Mouse (Mus musculus): Measurements from ENCODE around the gene Plekhf1. TPM values are rescaled to one million over a fixed set of nuclear protein-coding genes. Genes with fewer than 3 reads are reported as not detected.
A peak's percentile ranks its signal among the peaks of the same experiment; 100 is the strongest.

The Plekhf1 gene
- polyA plus RNA-seq, 1 experiment = 2.7 TPM

GRCm38 (mm10) chr7:38199907-38200605 is 27.8 kb downstream of the Plekhf1 start:
- Histone ChIP-seq H3K4me3 (ENCODE audit: control insufficient read depth, low read depth, low read length) (no peak overlapping the region), H3K27ac (ENCODE audit: control insufficient read depth, insufficient read depth, low read depth, low read length) (no peak overlapping the region), H3K36me3 (ENCODE audit: control insufficient read depth, insufficient read depth, low read length) (no peaks in the 10 kb centered on the region), H3K4me1 (ENCODE audit: control insufficient read depth, insufficient read depth, low read length) (no peaks in the 10 kb centered on the region; the same call in 1 of the 2 replicates), H3K27me3 (ENCODE audit: control insufficient read depth, insufficient read depth, low read length) (no peaks in the 10 kb centered on the region)
- TF ChIP-seq POLR2A (IDR thresholded peaks at IDR 0.05; ENCODE audit: control insufficient read depth, low read depth, low read length) (no peak), CTCF (IDR thresholded peaks at IDR 0.05; ENCODE audit: control insufficient read depth, insufficient read depth, insufficient replicate concordance, low read depth, low read length) (no peak)

GRCm38 (mm10) chr7:38191571-38191970 is 36.2 kb downstream of the Plekhf1 start:
- H3K27me3 ChIP-seq (ENCODE audit: control insufficient read depth, insufficient read depth, low read length) = no peaks in the 10 kb centered on the region
- no peak overlapping the region for H3K4me3 ChIP-seq (ENCODE audit: control insufficient read depth, low read depth, low read length)
- no peaks in the 10 kb centered on the region for H3K36me3 ChIP-seq (ENCODE audit: control insufficient read depth, insufficient read depth, low read length)
- TF ChIP-seq CTCF (IDR thresholded peaks at IDR 0.05; ENCODE audit: control insufficient read depth, insufficient read depth, insufficient replicate concordance, low read depth, low read length) (peak; percentile 67; the same call in 1 of the 2 replicates), POLR2A (IDR thresholded peaks at IDR 0.05; ENCODE audit: control insufficient read depth, low read depth, low read length) (no peak)
- H3K4me1 ChIP-seq (ENCODE audit: control insufficient read depth, insufficient read depth, low read length) = peaks cover 2% of the 10 kb centered on the region
- no peak overlapping the region for H3K27ac ChIP-seq (ENCODE audit: control insufficient read depth, insufficient read depth, low read depth, low read length)

- H3K27ac ChIP-seq (ENCODE audit: control insufficient read depth, insufficient read depth, low read depth, low read length) = no peak overlapping the region
- H3K27me3 ChIP-seq (ENCODE audit: control insufficient read depth, insufficient read depth, low read length) = no peaks in the 10 kb centered on the region
- peak overlapping the region; percentile 10; the same call in 1 of the 2 replicates for H3K4me3 ChIP-seq (ENCODE audit: control insufficient read depth, low read depth, low read length)
- no peaks in the 10 kb centered on the region for H3K36me3 ChIP-seq (ENCODE audit: control insufficient read depth, insufficient read depth, low read length)
- TF ChIP-seq CTCF (IDR thresholded peaks at IDR 0.05; ENCODE audit: control insufficient read depth, insufficient read depth, insufficient replicate concordance, low read depth, low read length) = no peak
- TF ChIP-seq POLR2A (IDR thresholded peaks at IDR 0.05; ENCODE audit: control insufficient read depth, low read depth, low read length) = no peak
- H3K4me1 ChIP-seq (ENCODE audit: control insufficient read depth, insufficient read depth, low read length) = peaks cover 2% of the 10 kb centered on the region; the same call in 1 of the 2 replicates
Observed at GRCm38 (mm10) chr7:38191146-38191545, 36.7 kb downstream of the Plekhf1 start.

- Histone ChIP-seq H3K27me3 (ENCODE audit: control insufficient read depth, insufficient read depth, low read length) (no peaks in the 10 kb centered on the region), H3K36me3 (ENCODE audit: control insufficient read depth, insufficient read depth, low read length) (no peaks in the 10 kb centered on the region), H3K4me3 (ENCODE audit: control insufficient read depth, low read depth, low read length) (no peak overlapping the region), H3K4me1 (ENCODE audit: control insufficient read depth, insufficient read depth, low read length) (peaks cover 2% of the 10 kb centered on the region; the same call in 1 of the 2 replicates), H3K27ac (ENCODE audit: control insufficient read depth, insufficient read depth, low read depth, low read length) (no peak overlapping the region)
- TF ChIP-seq CTCF (IDR thresholded peaks at IDR 0.05; ENCODE audit: control insufficient read depth, insufficient read depth, insufficient replicate concordance, low read depth, low read length) (peak; percentile 35; the same call in 1 of the 2 replicates), POLR2A (IDR thresholded peaks at IDR 0.05; ENCODE audit: control insufficient read depth, low read depth, low read length) (no peak)
Observed at GRCm38 (mm10) chr7:38190056-38190835, 37.6 kb downstream of the Plekhf1 start.

GRCm38 (mm10) chr7:38189136-38189982 is 38.5 kb downstream of the Plekhf1 start:
- no peak for TF ChIP-seq CTCF (IDR thresholded peaks at IDR 0.05; ENCODE audit: control insufficient read depth, insufficient read depth, insufficient replicate concordance, low read depth, low read length)
- no peak for TF ChIP-seq POLR2A (IDR thresholded peaks at IDR 0.05; ENCODE audit: control insufficient read depth, low read depth, low read length)
- H3K4me1 ChIP-seq (ENCODE audit: control insufficient read depth, insufficient read depth, low read length) = peaks cover 2% of the 10 kb centered on the region; the same call in 1 of the 2 replicates
- H3K27me3 ChIP-seq (ENCODE audit: control insufficient read depth, insufficient read depth, low read length) = no peaks in the 10 kb centered on the region
- no peak overlapping the region for H3K27ac ChIP-seq (ENCODE audit: control insufficient read depth, insufficient read depth, low read depth, low read length)
- no peak overlapping the region for H3K4me3 ChIP-seq (ENCODE audit: control insufficient read depth, low read depth, low read length)
- no peaks in the 10 kb centered on the region for H3K36me3 ChIP-seq (ENCODE audit: control insufficient read depth, insufficient read depth, low read length)

- Histone ChIP-seq H3K4me1 (ENCODE audit: control insufficient read depth, insufficient read depth, low read length) (peaks cover 5% of the 10 kb centered on the region), H3K4me3 (ENCODE audit: control insufficient read depth, low read depth, low read length) (no peak overlapping the region), H3K36me3 (ENCODE audit: control insufficient read depth, insufficient read depth, low read length) (no peaks in the 10 kb centered on the region), H3K27me3 (ENCODE audit: control insufficient read depth, insufficient read depth, low read length) (no peaks in the 10 kb centered on the region), H3K27ac (ENCODE audit: control insufficient read depth, insufficient read depth, low read depth, low read length) (no peak overlapping the region)
- TF ChIP-seq CTCF (IDR thresholded peaks at IDR 0.05; ENCODE audit: control insufficient read depth, insufficient read depth, insufficient replicate concordance, low read depth, low read length) (no peak), POLR2A (IDR thresholded peaks at IDR 0.05; ENCODE audit: control insufficient read depth, low read depth, low read length) (no peak)
Observed at GRCm38 (mm10) chr7:38188281-38189075, 39.3 kb downstream of the Plekhf1 start.

Data from testis, adult 2 months (tissue).